Mouse (Mus musculus): Measurements from ENCODE around the gene Cdkl4.

- no peak for TF ChIP-seq CTCF (IDR thresholded peaks at IDR 0.05; ENCODE audit: low read depth, low read length)
- no peak for TF ChIP-seq GATA1 (IDR thresholded peaks at IDR 0.05; ENCODE audit: borderline replicate concordance, low read length)
- TF ChIP-seq TAL1 (conservative IDR thresholded peaks at IDR 0.05; ENCODE audit: low read depth, low read length): no peak
- no peak for TF ChIP-seq POLR2AphosphoS5 (IDR thresholded peaks at IDR 0.05; ENCODE audit: insufficient replicate concordance, low read depth, low read length)
- no peak for TF ChIP-seq GATA2 (IDR thresholded peaks at IDR 0.05; ENCODE audit: borderline replicate concordance, low read depth, low read length)
Observed at GRCm38 (mm10) chr17:80510459-80510855, 67.2 kb downstream of the Cdkl4 start.
